Mouse (Mus musculus): ENCODE measurements at regions not wholly inside any gene's neighbourhood (a gene's known extent, or its start where the extent isn't known, plus 50 kb on each side); places are given as distances from the start of the nearest gene placed in this dataset.

- TF ChIP-seq EP300 (optimal IDR thresholded peaks at IDR 0.05) (no peak), CTCF (IDR thresholded peaks at IDR 0.05; ENCODE audit: low read depth) (no peak)
Measured at GRCm38 (mm10) chr8:107776906-107777305, 165.5 kb upstream of the Zfhx3 start.
